Mouse (Mus musculus): Measurements from ENCODE around the gene Dnm2.

The Dnm2 gene

DNA sequence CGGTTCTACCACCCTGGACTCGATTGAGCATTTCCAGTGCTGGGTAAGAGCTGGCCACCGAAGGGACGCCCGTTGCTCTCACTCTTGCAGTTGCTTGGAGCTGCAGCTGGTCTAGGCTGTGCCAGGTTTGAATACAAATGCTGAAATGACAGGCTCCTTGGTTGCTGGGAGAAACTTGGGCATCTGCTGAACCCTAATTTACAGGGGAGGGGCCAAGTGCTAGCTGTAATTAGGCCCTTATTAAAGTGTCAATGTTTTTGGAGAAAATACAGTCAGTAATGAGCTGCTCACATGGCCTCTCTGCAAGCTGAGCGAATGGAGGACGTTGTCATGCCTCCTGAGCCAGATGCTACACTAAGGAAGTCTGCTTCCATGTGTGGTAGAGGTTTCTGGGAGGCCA, 6.0 kb downstream of the Dnm2 start:
- no peak for DNase-seq (ENCODE audit: low spot score)

- DNase-seq (ENCODE audit: low spot score), result no peak
Measured at GRCm38 (mm10) chr9:21432066-21432465, 7.4 kb downstream of the Dnm2 start.

DNA sequence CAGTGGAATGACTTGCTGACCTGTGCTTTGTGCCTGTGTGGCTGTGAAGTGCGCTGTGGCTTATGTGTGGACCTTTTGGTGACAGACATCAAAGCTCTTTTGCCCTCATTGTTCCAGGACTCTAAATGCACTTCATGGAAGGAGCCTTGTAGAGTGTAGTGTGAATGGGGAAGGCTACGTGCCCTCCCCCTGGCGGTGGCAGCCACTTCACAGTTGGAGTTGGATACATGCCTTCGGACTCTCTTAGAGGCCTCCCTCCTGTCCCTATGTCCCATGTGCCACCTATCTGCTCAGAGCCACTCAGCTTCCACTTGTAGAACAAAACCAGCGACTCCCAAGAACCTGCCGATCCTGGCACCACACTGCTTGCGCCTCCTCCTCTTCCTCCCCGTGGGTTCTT, 9.1 kb downstream of the Dnm2 start:
- DNase-seq (ENCODE audit: low spot score), result no peak

DNA sequence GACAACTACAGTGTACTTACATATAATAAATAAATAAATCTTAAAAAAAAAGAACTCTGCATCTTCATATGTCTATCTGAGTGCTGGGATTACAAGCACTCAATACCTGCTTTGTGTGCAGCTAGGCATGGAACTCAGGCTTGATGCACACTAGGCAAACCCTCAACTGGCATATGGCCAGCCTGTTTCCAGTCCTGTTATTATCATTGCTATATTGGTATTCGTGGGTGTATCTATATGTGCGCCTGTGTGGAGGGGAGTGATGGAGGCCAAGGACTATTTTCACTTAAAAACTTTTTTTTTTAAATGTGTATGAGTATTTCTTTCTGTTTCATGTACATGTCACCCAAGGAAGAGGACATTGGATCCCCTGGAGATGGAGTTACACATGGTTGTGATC, 9.7 kb downstream of the Dnm2 start:
- no peak for DNase-seq (ENCODE audit: low spot score)

DNA sequence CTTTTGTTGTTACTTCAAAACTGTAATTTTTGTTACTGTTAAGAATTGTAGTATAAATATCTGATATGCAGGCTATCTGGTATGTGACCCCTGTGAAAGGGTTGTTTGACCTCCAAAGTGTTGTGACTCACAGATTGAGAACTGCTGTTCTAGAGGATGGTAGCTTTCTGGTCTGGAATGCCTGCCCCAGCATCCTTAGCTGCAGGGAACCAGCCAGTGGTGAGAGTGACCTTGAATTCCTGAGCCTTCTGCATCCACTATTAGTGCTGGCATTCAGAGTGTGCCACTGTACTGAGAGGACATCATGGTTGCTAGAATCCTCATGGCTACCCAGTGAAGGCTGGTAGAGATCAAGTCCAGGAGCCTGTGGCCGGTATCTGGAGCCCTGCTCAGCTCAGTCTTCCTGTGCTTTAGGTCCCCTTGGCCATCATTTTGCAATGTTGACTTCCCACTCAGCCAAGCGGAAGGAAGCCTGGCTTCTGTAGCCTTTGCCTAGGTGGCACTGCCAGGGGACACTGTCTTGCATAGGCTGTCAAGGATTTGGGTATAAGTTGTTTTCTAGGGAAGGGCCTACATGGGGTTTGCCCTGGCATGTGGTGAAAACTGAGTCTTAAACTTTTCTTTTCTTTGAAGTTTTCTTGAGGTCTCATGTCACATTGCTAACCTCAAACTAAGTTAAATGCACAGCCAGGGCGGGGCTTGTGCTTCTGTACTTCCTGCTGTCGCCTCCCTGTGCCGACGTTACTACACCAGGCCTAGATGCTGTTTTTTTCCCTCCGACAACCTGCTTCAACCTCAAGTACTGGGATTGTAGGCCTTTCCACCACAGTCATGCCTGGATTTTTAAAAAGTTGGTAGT, 11.3 kb downstream of the Dnm2 start:
- no peak for DNase-seq (ENCODE audit: low spot score)

GRCm38 (mm10) chr9:21437577-21437976, 12.9 kb downstream of the Dnm2 start:
- no peak for DNase-seq (ENCODE audit: low spot score)

- peak; percentile 35 for DNase-seq (ENCODE audit: low spot score)
Measured at GRCm38 (mm10) chr9:21438219-21438618, 13.5 kb downstream of the Dnm2 start.

GRCm38 (mm10) chr9:21439456-21439855, 14.7 kb downstream of the Dnm2 start:
- DNase-seq (ENCODE audit: low spot score), result no peak

DNA sequence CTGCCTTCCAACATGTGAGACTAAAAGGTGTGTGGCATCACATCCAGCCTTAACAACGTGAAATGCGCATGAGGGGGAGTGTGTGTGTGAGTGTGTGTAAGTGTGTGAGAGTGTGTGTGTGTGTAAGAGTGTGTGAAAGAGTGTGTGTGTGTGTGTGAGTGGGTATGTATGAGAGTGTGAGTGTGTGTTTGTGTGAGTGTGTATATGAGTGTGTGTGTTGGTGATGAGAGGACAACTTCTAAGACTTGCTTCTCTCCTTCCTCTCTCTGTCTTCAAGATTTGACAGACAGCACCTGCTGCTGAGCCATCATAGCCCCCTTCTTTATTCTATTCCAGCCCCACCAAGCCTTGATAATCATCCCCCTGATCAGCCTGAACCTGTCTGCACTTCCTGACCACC, 15.2 kb downstream of the Dnm2 start:
- DNase-seq (ENCODE audit: low spot score), result no peak

- no peak for DNase-seq (ENCODE audit: low spot score)
Measured at GRCm38 (mm10) chr9:21440387-21440786, 15.7 kb downstream of the Dnm2 start.

DNA sequence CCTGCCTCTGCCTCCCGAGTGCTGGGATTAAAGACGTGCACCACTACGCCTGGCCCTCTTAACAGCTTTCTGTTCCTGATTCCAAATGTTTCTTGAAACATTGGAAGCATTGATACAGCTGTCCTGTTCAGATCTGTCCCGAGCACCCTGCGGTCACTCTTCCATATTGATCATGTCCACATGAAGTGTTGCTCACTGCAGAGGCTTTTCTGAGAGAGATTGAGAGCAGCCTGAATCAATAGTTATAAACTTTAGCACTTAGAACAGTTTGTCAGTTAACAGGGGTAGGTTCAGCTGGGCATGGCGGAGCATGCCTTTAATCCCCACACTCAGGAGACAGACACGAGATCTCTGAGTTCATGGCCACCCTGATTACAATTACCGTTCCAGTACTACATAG, 19.1 kb downstream of the Dnm2 start:
- no peak for DNase-seq (ENCODE audit: low spot score)

DNA sequence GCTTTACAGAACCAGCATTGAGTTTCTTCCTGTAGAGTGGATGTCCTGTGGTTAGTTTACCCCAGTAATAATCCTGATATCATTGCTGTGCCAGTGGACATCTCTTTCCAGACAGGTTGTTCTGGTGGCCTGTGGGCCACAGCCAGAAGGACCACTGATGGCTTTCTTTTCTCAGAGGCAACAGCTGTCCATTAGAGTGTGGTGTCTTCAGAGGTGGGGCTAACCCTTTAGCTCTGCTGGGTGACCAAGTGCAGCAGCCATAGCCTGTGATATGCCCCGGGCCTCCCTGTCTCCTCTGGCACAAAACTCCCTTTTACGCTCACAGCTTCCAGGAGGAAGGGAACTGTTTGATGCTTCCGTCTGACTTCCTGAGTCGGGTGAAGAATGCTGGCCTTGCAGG, 19.9 kb downstream of the Dnm2 start:
- no peak for DNase-seq (ENCODE audit: low spot score)

- no peak for DNase-seq (ENCODE audit: low spot score)
Measured at GRCm38 (mm10) chr9:21445081-21445744, 20.5 kb downstream of the Dnm2 start.

DNA sequence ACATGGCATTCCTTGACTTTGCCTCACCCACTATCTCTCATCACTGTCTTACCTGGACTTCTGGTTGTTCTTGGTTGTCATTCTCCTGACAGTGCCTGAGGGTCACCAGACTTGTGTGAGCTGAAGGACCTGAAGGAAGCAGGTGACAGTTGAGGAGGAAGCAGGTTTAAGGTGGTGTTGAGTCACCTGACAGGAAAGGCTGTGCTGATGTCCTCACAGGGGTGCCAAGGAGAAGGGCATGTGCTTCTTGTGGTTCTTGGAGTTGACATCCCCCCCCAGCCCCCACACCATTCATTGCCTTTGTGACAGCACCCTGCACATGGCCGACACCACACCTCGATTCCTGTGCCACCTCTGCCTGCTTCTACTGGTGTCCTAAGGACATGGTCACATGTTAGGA, 23.1 kb downstream of the Dnm2 start:
- DNase-seq (ENCODE audit: low spot score), result no peak

- no peak for DNase-seq (ENCODE audit: low spot score)
Measured at GRCm38 (mm10) chr9:21449710-21450109, 25.0 kb downstream of the Dnm2 start.

DNA sequence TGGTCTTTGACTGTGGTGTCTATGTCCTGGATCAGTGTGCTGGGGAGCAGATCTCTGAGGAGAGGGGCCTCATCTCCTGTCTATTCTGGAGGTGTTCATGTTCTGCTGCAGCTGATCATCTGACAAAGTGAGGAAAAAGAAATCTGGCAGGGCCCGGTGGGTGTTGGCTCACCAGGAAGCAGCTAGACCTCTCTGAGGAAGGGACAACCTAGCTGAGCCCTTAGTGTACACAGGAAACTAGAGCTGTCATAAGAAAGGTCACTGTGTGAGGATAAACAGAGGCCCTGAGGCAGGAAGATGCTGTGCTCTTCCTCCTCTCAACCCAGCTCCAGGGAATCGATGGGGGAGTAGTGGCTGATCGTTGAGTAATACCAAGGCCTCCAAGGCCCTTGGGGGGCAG, 25.6 kb downstream of the Dnm2 start:
- DNase-seq (ENCODE audit: low spot score), result no peak

- DNase-seq (ENCODE audit: low spot score), result no peak
Measured at GRCm38 (mm10) chr9:21451391-21451790, 26.7 kb downstream of the Dnm2 start.

DNA sequence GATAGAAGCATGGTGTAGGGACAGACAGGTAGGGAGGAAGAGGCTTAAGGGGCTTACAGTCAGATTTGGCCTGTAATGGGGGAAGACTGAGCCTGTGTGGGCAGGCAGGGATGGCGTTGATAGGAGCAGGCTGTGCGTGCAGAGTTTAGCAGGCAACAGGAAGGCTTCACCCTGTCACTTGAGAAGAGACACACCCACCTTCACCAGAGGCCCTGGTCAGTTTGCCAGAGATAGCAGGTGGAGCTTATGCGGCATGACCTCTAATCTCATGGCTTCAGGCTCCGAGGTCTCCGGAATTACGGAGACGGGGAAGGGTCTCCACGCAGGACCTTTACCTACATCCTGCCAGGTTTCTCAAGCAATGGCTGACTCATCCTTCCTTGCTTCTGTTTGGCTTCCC, 27.2 kb downstream of the Dnm2 start:
- no peak for DNase-seq (ENCODE audit: low spot score)

GRCm38 (mm10) chr9:21453003-21453402, 28.3 kb downstream of the Dnm2 start:
- no peak for DNase-seq (ENCODE audit: low spot score)

DNA sequence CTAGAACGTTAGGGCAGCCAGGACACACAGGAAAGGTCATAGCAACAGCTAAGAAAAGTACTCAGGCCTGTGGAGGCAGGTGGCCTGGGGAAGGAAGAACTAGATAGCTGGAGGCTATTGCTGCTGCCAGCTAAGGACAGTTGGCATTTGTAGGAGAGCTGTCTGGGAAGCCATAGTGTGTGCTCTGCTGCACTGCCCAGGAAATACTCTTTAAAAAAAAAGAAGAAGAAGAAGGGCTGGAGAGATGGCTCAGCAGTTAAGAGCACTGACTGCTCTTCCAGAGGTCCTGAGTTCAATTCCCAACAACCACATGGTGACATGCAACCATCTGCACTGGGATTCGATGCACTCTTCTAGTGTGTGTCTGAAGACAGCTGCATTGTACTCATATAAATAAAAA, 28.8 kb downstream of the Dnm2 start:
- DNase-seq (ENCODE audit: low spot score), result no peak

DNA sequence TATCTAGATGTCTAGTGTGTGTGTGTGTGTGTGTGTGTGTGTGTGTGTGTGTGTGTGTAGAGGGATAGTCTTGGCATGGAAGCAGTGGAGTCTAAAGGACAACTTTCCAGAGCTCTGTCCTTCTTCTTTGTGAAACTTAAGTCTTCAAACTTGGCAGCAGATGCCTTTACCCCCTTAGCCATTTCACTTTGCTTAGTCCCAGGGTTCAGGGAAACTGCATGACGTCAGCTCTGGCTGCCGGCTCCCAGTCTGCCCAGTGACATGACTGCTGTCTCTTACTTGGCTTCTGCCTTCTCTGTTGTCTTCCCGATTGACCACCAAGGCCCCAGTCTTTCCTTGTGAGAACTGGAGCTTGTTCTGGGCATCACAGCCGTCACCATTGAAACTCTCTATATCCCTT, 29.8 kb downstream of the Dnm2 start:
- DNase-seq (ENCODE audit: low spot score), result no peak

DNA sequence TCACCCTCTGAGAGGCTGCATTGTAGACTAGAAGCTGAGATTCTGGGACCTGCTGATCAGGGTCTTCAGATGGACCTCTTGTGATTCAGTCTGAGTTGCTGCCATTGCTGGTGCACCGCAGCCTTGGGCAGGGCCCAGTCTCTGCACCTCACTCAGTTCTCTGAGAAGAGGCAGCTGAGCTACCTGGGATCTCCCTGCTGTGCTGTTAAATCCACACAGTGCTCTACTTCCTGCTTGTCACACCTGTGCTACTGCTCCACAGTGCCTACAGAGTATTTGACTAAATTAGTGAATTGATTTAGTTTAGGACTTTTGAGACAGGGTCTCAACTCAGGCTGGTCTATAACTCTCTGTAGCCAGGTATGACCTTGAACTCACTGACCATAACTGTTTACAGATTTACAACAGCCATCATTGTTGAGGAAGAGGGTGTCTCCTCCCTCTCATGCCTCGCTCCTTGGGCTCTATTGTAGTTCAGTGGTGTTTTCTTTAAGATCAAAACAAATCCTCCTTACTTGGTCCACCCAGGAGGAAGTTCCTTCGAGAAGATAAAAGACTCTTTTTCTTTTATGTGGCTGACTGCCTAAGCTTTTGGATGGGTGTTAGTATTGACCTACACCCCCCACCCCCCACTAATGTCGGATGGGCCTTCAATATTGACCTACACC, 30.5 kb downstream of the Dnm2 start:
- DNase-seq (ENCODE audit: low spot score), result no peak

GRCm38 (mm10) chr9:21456246-21456929, 31.7 kb downstream of the Dnm2 start:
- no peak for DNase-seq (ENCODE audit: low spot score)
